Mouse (Mus musculus): ENCODE measurements around the gene 6430531B16Rik. TPM values are rescaled to one million over a fixed set of nuclear protein-coding genes. Genes with fewer than 3 reads are reported as not detected.

6430531B16Rik gene
- total and polyA plus RNA-seq, 2 experiments from 2014 or later = 0.23 TPM; not detected in 1

GRCm38 (mm10) chr7:140001086-140001740 lies 22.7 kb upstream of the 6430531B16Rik start:
- ATAC-seq (ENCODE audit: insufficient read depth, low read depth) (no peak), DNase-seq (ENCODE audit: low spot score) (no peak)
- Histone ChIP-seq H3K27me3 (ENCODE audit: control insufficient read depth, insufficient read depth, low read length) (no peaks in the 10 kb centered on the region), H3K27ac (ENCODE audit: low read depth) (no peak overlapping the region), H3K36me3 (replicated peaks; ENCODE audit: control insufficient read depth, insufficient read depth, low read length) (peaks cover 87% of the 10 kb centered on the region), H3K9ac (replicated peaks; ENCODE audit: low read depth, low read length) (no peak overlapping the region), H3K4me2 (ENCODE audit: low read depth, low read length) (no peak overlapping the region), H3K9me3 (replicated peaks; ENCODE audit: control insufficient read depth, low read length) (no peaks in the 10 kb centered on the region), H3K4me3 (ENCODE audit: low read depth, low read length) (no peak overlapping the region), H3K4me1 (ENCODE audit: control insufficient read depth, insufficient read depth) (no peaks in the 10 kb centered on the region)
- WGBS = 85% methylated on average over 12 of the region's 12 CpGs
- TF ChIP-seq EP300 (IDR thresholded peaks at IDR 0.05; ENCODE audit: low read depth) (no peak), CTCF (IDR thresholded peaks at IDR 0.05; ENCODE audit: low read depth) (no peak)

GRCm38 (mm10) chr7:139998691-139999350 lies 20.3 kb upstream of the 6430531B16Rik start:
- TF ChIP-seq CTCF (IDR thresholded peaks at IDR 0.05; ENCODE audit: low read depth) (no peak), EP300 (IDR thresholded peaks at IDR 0.05; ENCODE audit: low read depth) (no peak)
- no peak overlapping the region for H3K4me3 ChIP-seq (ENCODE audit: low read depth, low read length)
- H3K4me2 ChIP-seq (ENCODE audit: low read depth, low read length) = no peak overlapping the region
- peaks cover 77% of the 10 kb centered on the region for H3K36me3 ChIP-seq (replicated peaks; ENCODE audit: control insufficient read depth, insufficient read depth, low read length)
- no peak overlapping the region for H3K9ac ChIP-seq (replicated peaks; ENCODE audit: low read depth, low read length)
- H3K27me3 ChIP-seq (ENCODE audit: control insufficient read depth, insufficient read depth, low read length) = no peaks in the 10 kb centered on the region
- DNase-seq (ENCODE audit: low spot score) = no peak
- H3K9me3 ChIP-seq (replicated peaks; ENCODE audit: control insufficient read depth, low read length) = no peaks in the 10 kb centered on the region
- no peak for ATAC-seq (ENCODE audit: insufficient read depth, low read depth)
- no peaks in the 10 kb centered on the region for H3K4me1 ChIP-seq (ENCODE audit: control insufficient read depth, insufficient read depth)
- 95% methylated on average over 13 of the region's 13 CpGs for WGBS
- H3K27ac ChIP-seq (ENCODE audit: low read depth) = no peak overlapping the region

- H3K36me3 ChIP-seq (replicated peaks; ENCODE audit: control insufficient read depth, insufficient read depth, low read length) = peaks cover 47% of the 10 kb centered on the region
- no peaks in the 10 kb centered on the region for H3K27me3 ChIP-seq (ENCODE audit: control insufficient read depth, insufficient read depth, low read length)
- ATAC-seq (ENCODE audit: insufficient read depth, low read depth) = peak; percentile 44; the same call in 1 of the 2 replicates
- H3K27ac ChIP-seq (ENCODE audit: low read depth) = no peak overlapping the region
- no peaks in the 10 kb centered on the region for H3K9me3 ChIP-seq (replicated peaks; ENCODE audit: control insufficient read depth, low read length)
- no peaks in the 10 kb centered on the region for H3K4me1 ChIP-seq (ENCODE audit: control insufficient read depth, insufficient read depth)
- 25% methylated on average over 3 of the region's 3 CpGs for WGBS
- no peak overlapping the region for H3K9ac ChIP-seq (replicated peaks; ENCODE audit: low read depth, low read length)
- H3K4me3 ChIP-seq (ENCODE audit: low read depth, low read length) = no peak overlapping the region
- peak; percentile 76 for TF ChIP-seq CTCF (IDR thresholded peaks at IDR 0.05; ENCODE audit: low read depth)
- no peak for TF ChIP-seq EP300 (IDR thresholded peaks at IDR 0.05; ENCODE audit: low read depth)
- peak; percentile 68 for DNase-seq (ENCODE audit: low spot score)
- no peak overlapping the region for H3K4me2 ChIP-seq (ENCODE audit: low read depth, low read length)
These were observed 16.1 kb upstream of the 6430531B16Rik start for GRCm38 (mm10) chr7:139994676-139995075.

- TF ChIP-seq CTCF (IDR thresholded peaks at IDR 0.05; ENCODE audit: low read depth) (no peak), EP300 (IDR thresholded peaks at IDR 0.05; ENCODE audit: low read depth) (no peak)
- peaks cover 42% of the 10 kb centered on the region for H3K36me3 ChIP-seq (replicated peaks; ENCODE audit: control insufficient read depth, insufficient read depth, low read length)
- WGBS = 70% methylated on average over 4 of the region's 4 CpGs
These were observed 15.6 kb upstream of the 6430531B16Rik start for GRCm38 (mm10) chr7:139994202-139994601.

GRCm38 (mm10) chr7:139993532-139993931 lies 15.0 kb upstream of the 6430531B16Rik start:
- H3K9me3 ChIP-seq (replicated peaks; ENCODE audit: control insufficient read depth, low read length) = no peaks in the 10 kb centered on the region
- peaks cover 36% of the 10 kb centered on the region for H3K36me3 ChIP-seq (replicated peaks; ENCODE audit: control insufficient read depth, insufficient read depth, low read length)
- ATAC-seq (ENCODE audit: insufficient read depth, low read depth) (no peak), DNase-seq (ENCODE audit: low spot score) (no peak)
- H3K27ac ChIP-seq (ENCODE audit: low read depth) = no peak overlapping the region
- TF ChIP-seq CTCF (IDR thresholded peaks at IDR 0.05; ENCODE audit: low read depth) = no peak
- no peak for TF ChIP-seq EP300 (IDR thresholded peaks at IDR 0.05; ENCODE audit: low read depth)
- no peaks in the 10 kb centered on the region for H3K4me1 ChIP-seq (ENCODE audit: control insufficient read depth, insufficient read depth)
- H3K4me2 ChIP-seq (ENCODE audit: low read depth, low read length) = no peak overlapping the region
- 93% methylated on average over 6 of the region's 6 CpGs for WGBS
- H3K4me3 ChIP-seq (ENCODE audit: low read depth, low read length) = no peak overlapping the region
- H3K9ac ChIP-seq (replicated peaks; ENCODE audit: low read depth, low read length) = no peak overlapping the region
- no peaks in the 10 kb centered on the region for H3K27me3 ChIP-seq (ENCODE audit: control insufficient read depth, insufficient read depth, low read length)

More at GRCm38 (mm10) chr7:139994202-139994601, 15.6 kb upstream of the 6430531B16Rik start:
- Histone ChIP-seq H3K9ac (replicated peaks; ENCODE audit: low read depth, low read length) (no peak overlapping the region), H3K27ac (ENCODE audit: low read depth) (no peak overlapping the region), H3K4me2 (ENCODE audit: low read depth, low read length) (no peak overlapping the region), H3K4me3 (ENCODE audit: low read depth, low read length) (no peak overlapping the region), H3K27me3 (ENCODE audit: control insufficient read depth, insufficient read depth, low read length) (no peaks in the 10 kb centered on the region), H3K4me1 (ENCODE audit: control insufficient read depth, insufficient read depth) (no peaks in the 10 kb centered on the region), H3K9me3 (replicated peaks; ENCODE audit: control insufficient read depth, low read length) (no peaks in the 10 kb centered on the region)
- ATAC-seq (ENCODE audit: insufficient read depth, low read depth) = no peak
- no peak for DNase-seq (ENCODE audit: low spot score)
